Mouse (Mus musculus) Muller cell, postnatal 12 days (primary cell): ENCODE data around the gene Myo1a.
"Not testable (repeated sequence)": the region's sequence is repeated elsewhere in the genome, so short reads cannot be mapped to it uniquely, and the experiment has no call there.

Experiments used
- DNase-seq: peaks from one replicate; pipeline ENCODE4 v3.0.0-alpha.2; 2015; ENCODE audit errors: inconsistent ontology term

Gene Myo1a

GRCm38 (mm10) chr10:127759181-127760110 is 54.5 kb downstream of the Myo1a start, which contains the start of the genes Rdh1 and Rdh16f1:
TSS of gene Rdh1 (plus strand) at chr10:127759721.
TSS of gene Rdh16f1 (plus strand) at chr10:127759787.
- no peak for DNase-seq

GRCm38 (mm10) chr10:127762926-127763325 is 58.0 kb downstream of the Myo1a start:
- DNase-seq, result not testable (repeated sequence)

DNA sequence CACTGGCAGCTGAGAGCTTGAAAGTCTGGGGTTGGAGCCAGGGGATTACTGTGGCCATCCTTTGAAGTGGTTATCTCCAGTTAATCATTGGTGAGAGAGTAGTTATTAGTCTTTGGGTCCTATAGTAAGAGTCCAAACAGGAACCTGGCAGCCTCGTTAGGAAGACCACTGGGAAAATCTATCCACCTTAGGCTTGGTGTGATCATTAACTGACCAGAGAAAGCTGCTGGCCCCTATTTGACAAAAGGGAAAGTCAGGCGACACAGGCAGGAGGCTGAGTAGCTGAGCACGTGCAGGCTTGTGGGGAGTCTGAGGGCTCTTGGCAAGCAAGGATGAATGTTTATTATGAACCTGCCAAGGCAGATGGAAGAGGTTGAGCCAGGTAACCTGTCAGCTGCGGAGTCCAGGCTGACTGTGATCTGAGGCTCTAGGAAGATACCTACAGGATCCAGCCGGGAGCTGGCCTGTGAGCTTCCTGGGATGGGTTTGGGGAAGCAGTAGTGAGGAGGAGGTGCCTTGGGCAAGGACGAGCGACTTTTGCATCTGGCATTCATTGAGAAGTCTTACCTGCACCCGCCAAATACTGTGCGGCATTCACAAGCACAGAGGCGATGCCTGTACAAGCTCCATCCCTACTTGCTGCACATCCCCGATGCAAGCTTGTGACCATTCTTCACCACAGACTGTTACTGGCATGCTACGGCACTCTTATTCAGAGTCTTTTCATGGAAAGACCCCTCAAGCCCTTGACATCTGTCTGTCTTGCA is 59.1 kb downstream of the Myo1a start:
- no peak for DNase-seq

DNA sequence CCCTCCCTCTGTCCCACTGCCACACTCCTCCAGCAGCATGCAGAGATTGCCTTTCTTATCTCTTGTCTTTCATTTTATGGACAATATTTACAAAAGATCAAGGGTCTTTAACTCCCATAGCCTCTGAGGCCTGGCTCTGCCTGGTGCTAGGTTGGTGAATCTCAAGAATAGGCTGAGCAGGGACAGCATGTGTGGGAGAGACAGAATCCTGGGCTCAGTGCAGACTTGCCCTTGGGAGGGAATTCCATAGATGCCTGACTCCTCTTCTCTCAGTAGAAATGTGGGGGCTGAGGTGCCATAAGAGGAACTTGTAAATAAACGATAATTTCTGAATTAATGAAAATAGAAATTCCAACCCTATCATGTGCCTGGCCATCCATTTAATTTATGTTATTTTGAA is 61.6 kb downstream of the Myo1a start:
- no peak for DNase-seq
